In genomic region chr10:85387219-85388070, GRCm38 (mm10) we compare ENCODE assay signal across 8 mouse cellular contexts. TPM values are rescaled to one million over a fixed set of nuclear protein-coding genes. Genes with fewer than 3 reads are reported as not detected.
DNase-seq lines count a peak whose midpoint lies in the region; ATAC-seq lines count a peak whose summit lies in the region.

No protein-coding gene starts in this region.

- peak; percentile 32 to 35 for DNase-seq in CD8-positive naive resting alpha-beta T cell, adult 2 months (ENCODE audit: low read depth in 2 of 2, low spot score in 2 of 2)
- DNase-seq in adrenal gland, postnatal 36 days = peak; percentile 78 to 79
- peak; percentile 71 for DNase-seq in neural tube, embryonic 11.5 days (ENCODE audit: low spot score)
- peak; percentile 43 to 52 for DNase-seq in thymus, postnatal 36 days

- peaks cover 40% of the 10 kb centered on the region for H3K4me1 ChIP-seq in embryonic facial prominence, embryonic 15.5 days
- peaks cover 6% of the 10 kb centered on the region; the same call in 1 of the 2 replicates for H3K4me1 ChIP-seq in heart, embryonic 11.5 days (ENCODE audit: control insufficient read depth, insufficient read depth, low read length)
- peaks cover 37% of the 10 kb centered on the region for H3K4me1 ChIP-seq in kidney, embryonic 15.5 days
- peaks cover 15% of the 10 kb centered on the region; the same call in 1 of the 2 replicates for H3K4me1 ChIP-seq in liver, embryonic 12.5 days
- H3K4me1 ChIP-seq in neural tube, embryonic 11.5 days (ENCODE audit: control insufficient read depth, insufficient read depth, low read length) = peaks cover 8% of the 10 kb centered on the region; the same call in 1 of the 2 replicates

- H3K36me3 ChIP-seq in embryonic facial prominence, embryonic 15.5 days = no peaks in the 10 kb centered on the region
- no peaks in the 10 kb centered on the region for H3K36me3 ChIP-seq in heart, embryonic 11.5 days (ENCODE audit: control insufficient read depth, insufficient read depth, low read length)
- no peaks in the 10 kb centered on the region for H3K36me3 ChIP-seq in kidney, embryonic 15.5 days
- no peaks in the 10 kb centered on the region for H3K36me3 ChIP-seq in liver, embryonic 12.5 days
- no peaks in the 10 kb centered on the region for H3K36me3 ChIP-seq in neural tube, embryonic 11.5 days (ENCODE audit: control insufficient read depth, insufficient read depth, low read length)

- peak overlapping the region; percentile 96 for H3K4me2 ChIP-seq in embryonic facial prominence, embryonic 15.5 days (replicated peaks)
- peak overlapping the region; percentile 99 for H3K4me2 ChIP-seq in heart, embryonic 11.5 days
- H3K4me2 ChIP-seq in kidney, embryonic 15.5 days = peak overlapping the region; percentile 94
- peak overlapping the region; percentile 72 for H3K4me2 ChIP-seq in liver, embryonic 12.5 days
- H3K4me2 ChIP-seq in neural tube, embryonic 11.5 days (ENCODE audit: low read depth) = peak overlapping the region; percentile 91

- peak overlapping the region; percentile 66 for H3K4me3 ChIP-seq in embryonic facial prominence, embryonic 15.5 days (replicated peaks)
- H3K4me3 ChIP-seq in heart, embryonic 11.5 days (ENCODE audit: low read depth, low read length) = peak overlapping the region; percentile 58
- peak overlapping the region; percentile 68 for H3K4me3 ChIP-seq in kidney, embryonic 15.5 days (replicated peaks)
- peak overlapping the region; percentile 49 for H3K4me3 ChIP-seq in liver, embryonic 12.5 days
- H3K4me3 ChIP-seq in neural tube, embryonic 11.5 days (ENCODE audit: low read depth, low read length) = peak overlapping the region; percentile 51

- H3K9ac ChIP-seq in embryonic facial prominence, embryonic 15.5 days = peak overlapping the region; percentile 57
- H3K9ac ChIP-seq in heart, embryonic 11.5 days (ENCODE audit: low read depth, low read length) = peak overlapping the region; percentile 71; the same call in 1 of the 2 replicates
- peak overlapping the region; percentile 75 for H3K9ac ChIP-seq in kidney, embryonic 15.5 days
- H3K9ac ChIP-seq in liver, embryonic 12.5 days = no peak overlapping the region; the same call in 1 of the 2 replicates
- H3K9ac ChIP-seq in neural tube, embryonic 11.5 days (ENCODE audit: low read length) = peak overlapping the region; percentile 61

- H3K27ac ChIP-seq in embryonic facial prominence, embryonic 15.5 days (replicated peaks) = peak overlapping the region; percentile 83
- no peak overlapping the region for H3K27ac ChIP-seq in heart, embryonic 11.5 days (ENCODE audit: low read depth, low read length)
- peak overlapping the region; percentile 78 for H3K27ac ChIP-seq in kidney, embryonic 15.5 days
- no peak overlapping the region for H3K27ac ChIP-seq in liver, embryonic 12.5 days
- H3K27ac ChIP-seq in neural tube, embryonic 11.5 days (ENCODE audit: low read depth, low read length) = no peak overlapping the region

- under 1% methylated on average over 78 of the region's 78 CpGs for WGBS in embryonic facial prominence, embryonic 15.5 days
- WGBS in heart, embryonic 11.5 days (ENCODE audit: insufficient replicate concordance) = under 1% methylated on average over 77 of the region's 78 CpGs
- WGBS in kidney, embryonic 15.5 days = under 1% methylated on average over 78 of the region's 78 CpGs
- under 1% methylated on average over 78 of the region's 78 CpGs for WGBS in liver, embryonic 12.5 days (ENCODE audit: insufficient replicate concordance)
- under 1% methylated on average over 75 of the region's 78 CpGs for WGBS in neural tube, embryonic 11.5 days

- H3K9me3 ChIP-seq in embryonic facial prominence, embryonic 15.5 days (replicated peaks) = no peaks in the 10 kb centered on the region
- no peaks in the 10 kb centered on the region for H3K9me3 ChIP-seq in heart, embryonic 11.5 days (replicated peaks; ENCODE audit: control insufficient read depth, low read length)
- H3K9me3 ChIP-seq in kidney, embryonic 15.5 days (replicated peaks) = no peaks in the 10 kb centered on the region
- no peaks in the 10 kb centered on the region for H3K9me3 ChIP-seq in liver, embryonic 12.5 days (replicated peaks)
- H3K9me3 ChIP-seq in neural tube, embryonic 11.5 days (ENCODE audit: control insufficient read depth, low read length) = no peaks in the 10 kb centered on the region

- 0 out of 2 replicates have a peak, but pooled peaks cover 5% of the 10 kb centered on the region for H3K27me3 ChIP-seq in embryonic facial prominence, embryonic 15.5 days
- peaks cover 13% of the 10 kb centered on the region for H3K27me3 ChIP-seq in heart, embryonic 11.5 days (ENCODE audit: control insufficient read depth, insufficient read depth, low read length)
- H3K27me3 ChIP-seq in kidney, embryonic 15.5 days = peaks cover 16% of the 10 kb centered on the region
- peaks cover 58% of the 10 kb centered on the region for H3K27me3 ChIP-seq in liver, embryonic 12.5 days (replicated peaks)
- peaks cover 11% of the 10 kb centered on the region; the same call in 1 of the 2 replicates for H3K27me3 ChIP-seq in neural tube, embryonic 11.5 days (ENCODE audit: control insufficient read depth, insufficient read depth, low read length)

- peak; percentile 7; the same call in 1 of the 2 replicates for ATAC-seq in embryonic facial prominence, embryonic 15.5 days (ENCODE audit: insufficient number of reproducible peaks, low FRiP score, low TSS enrichment, low read depth)
- no peak; the same call in 1 of the 2 replicates for ATAC-seq in heart, embryonic 11.5 days (replicated peaks; ENCODE audit: insufficient number of reproducible peaks, low FRiP score, low TSS enrichment)
- ATAC-seq in kidney, embryonic 15.5 days (replicated peaks; ENCODE audit: low FRiP score) = peak; percentile 52
- ATAC-seq in liver, embryonic 12.5 days = no peak
- peak; percentile 17 for ATAC-seq in neural tube, embryonic 11.5 days (ENCODE audit: insufficient read depth, low FRiP score, low TSS enrichment)

RNA-seq across cellular contexts. Expression of gene Btbd11, which starts 0.8 kb away (rescaled TPM):
- total RNA-seq in adrenal gland, postnatal 36 days (2021) = 1 to 10 TPM; 7.1 to 9.7 TPM
- 5.7 and 6.5 TPM in 2 replicates for polyA plus RNA-seq in embryonic facial prominence, embryonic 15.5 days (2015; fragmentation: Nextera tagmentation; extraction: Ambion mirVana)
- polyA plus RNA-seq in heart, embryonic 11.5 days (2014; fragmentation: Nextera tagmentation; extraction: Ambion mirVana) = 0.77 and 1.2 TPM in 2 replicates
- 12.2 and 14.5 TPM in 2 replicates for polyA plus RNA-seq in kidney, embryonic 15.5 days (2015; fragmentation: Nextera tagmentation; extraction: Ambion mirVana)
- polyA plus RNA-seq in liver, embryonic 12.5 days (2016; fragmentation: Nextera tagmentation; extraction: Ambion mirVana) = 0.32 and 0.42 TPM in 2 replicates
- polyA plus RNA-seq in neural tube, embryonic 11.5 days (2014; fragmentation: Nextera tagmentation; extraction: Ambion mirVana) = 6.3 and 6.6 TPM in 2 replicates

Comparison
In these comparisons a context has a peak if more than half of its experiments do, and no peak if none do; other contexts are left out.
1. ATAC-seq: peak in embryonic facial prominence, embryonic 15.5 days (single experiment), kidney, embryonic 15.5 days (single experiment) and neural tube, embryonic 11.5 days (single experiment); none in heart, embryonic 11.5 days (single experiment) and liver, embryonic 12.5 days (single experiment).
2. H3K27ac ChIP-seq: peak in embryonic facial prominence, embryonic 15.5 days (single experiment) and kidney, embryonic 15.5 days (single experiment); none in heart, embryonic 11.5 days (single experiment), liver, embryonic 12.5 days (single experiment) and neural tube, embryonic 11.5 days (single experiment).
3. Peak in every context shown above with its lines, with median percentiles within 50 percentile points of each other: DNase-seq, H3K4me2 ChIP-seq and H3K4me3 ChIP-seq.